Mouse (Mus musculus): ENCODE data around the gene Il20rb. TPM values are rescaled to one million over a fixed set of nuclear protein-coding genes. Genes with fewer than 3 reads are reported as not detected.

Il20rb gene
- polyA plus RNA-seq, 1 experiment = 0.04 TPM

DNA sequence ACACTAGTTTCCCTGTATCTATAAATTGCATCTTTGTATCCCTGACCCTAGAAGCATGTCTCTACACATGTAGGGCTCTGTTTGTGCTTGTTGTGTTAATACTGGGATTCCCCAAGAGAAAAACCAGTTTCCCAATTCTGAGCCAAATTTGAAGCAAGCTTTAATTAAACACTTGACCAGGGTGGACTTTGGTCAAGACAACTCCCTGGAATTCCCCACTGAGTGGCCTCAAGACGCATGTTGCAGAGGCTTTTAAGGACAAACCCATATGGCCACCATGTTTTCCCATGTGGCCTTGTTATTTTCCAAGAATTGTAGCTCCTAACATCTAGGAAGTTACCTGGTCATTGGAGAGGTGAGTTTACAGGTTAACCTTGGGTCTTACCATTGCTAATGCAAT, 12.5 kb downstream of the Il20rb start:
- Histone ChIP-seq H3K27me3 (ENCODE audit: control insufficient read depth) (no peaks in the 10 kb centered on the region), H3K9me3 (ENCODE audit: control insufficient read depth, low read length) (peaks cover 8% of the 10 kb centered on the region), H3K36me3 (ENCODE audit: control insufficient read depth) (no peaks in the 10 kb centered on the region), H3K4me1 (ENCODE audit: control insufficient read depth) (no peaks in the 10 kb centered on the region; the same call in 1 of the 2 replicates), H3K4me3 (replicated peaks) (no peak overlapping the region)
- TF ChIP-seq GATA1 (IDR thresholded peaks at IDR 0.05; ENCODE audit: low read length) (no peak), TAL1 (IDR thresholded peaks at IDR 0.05; ENCODE audit: low read length) (no peak)

DNA sequence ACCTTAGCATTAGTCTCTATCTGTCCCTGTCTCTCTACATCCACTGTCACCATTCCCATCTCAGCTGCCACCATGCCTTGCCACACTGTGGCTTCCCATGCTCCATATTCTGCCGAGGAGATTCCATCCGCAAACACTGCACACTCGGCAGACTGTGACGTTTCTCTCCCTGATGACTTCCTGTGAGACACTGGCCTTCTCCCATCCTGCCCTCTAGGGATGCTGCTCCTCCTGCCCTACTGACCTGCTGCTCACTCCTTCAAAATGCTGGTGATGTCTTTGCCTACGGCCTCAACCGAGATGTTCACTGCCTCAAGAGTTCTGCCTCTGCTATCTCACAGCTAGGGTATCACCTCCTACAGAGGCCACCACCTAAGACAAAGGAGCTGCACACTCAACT, 13.2 kb downstream of the Il20rb start:
- TF ChIP-seq TAL1 (IDR thresholded peaks at IDR 0.05; ENCODE audit: low read length) (no peak), GATA1 (IDR thresholded peaks at IDR 0.05; ENCODE audit: low read length) (no peak)
- peaks cover 8% of the 10 kb centered on the region for H3K9me3 ChIP-seq (ENCODE audit: control insufficient read depth, low read length)
- no peaks in the 10 kb centered on the region for H3K27me3 ChIP-seq (ENCODE audit: control insufficient read depth)

DNA sequence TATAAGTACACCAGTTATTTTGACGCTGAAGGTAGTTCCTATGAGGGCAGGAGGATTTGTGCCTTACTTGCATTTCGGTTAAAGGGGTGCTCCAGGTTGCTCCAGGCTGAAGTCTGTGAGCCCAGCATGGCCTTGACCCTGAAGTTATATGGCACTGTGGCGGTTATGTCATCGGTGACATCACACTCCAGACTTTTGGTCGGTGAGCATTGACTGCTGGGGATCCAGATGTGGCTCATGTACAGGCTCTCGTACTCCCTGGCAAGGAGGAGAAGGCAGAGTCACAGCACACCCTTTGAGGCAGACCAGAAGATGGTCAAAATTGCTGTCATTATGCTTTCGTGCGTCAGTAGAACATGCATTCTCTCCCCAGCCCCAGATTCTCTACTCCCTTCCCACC, 13.7 kb downstream of the Il20rb start:
- no peak for TF ChIP-seq GATA1 (IDR thresholded peaks at IDR 0.05; ENCODE audit: low read length)
- no peak for TF ChIP-seq TAL1 (IDR thresholded peaks at IDR 0.05; ENCODE audit: low read length)

More for the DNA sequence above, 13.2 kb downstream of the Il20rb start:
- H3K36me3 ChIP-seq (ENCODE audit: control insufficient read depth) = no peaks in the 10 kb centered on the region
- no peak overlapping the region for H3K4me3 ChIP-seq (replicated peaks)
- H3K4me1 ChIP-seq (ENCODE audit: control insufficient read depth) = no peaks in the 10 kb centered on the region; the same call in 1 of the 2 replicates

DNA sequence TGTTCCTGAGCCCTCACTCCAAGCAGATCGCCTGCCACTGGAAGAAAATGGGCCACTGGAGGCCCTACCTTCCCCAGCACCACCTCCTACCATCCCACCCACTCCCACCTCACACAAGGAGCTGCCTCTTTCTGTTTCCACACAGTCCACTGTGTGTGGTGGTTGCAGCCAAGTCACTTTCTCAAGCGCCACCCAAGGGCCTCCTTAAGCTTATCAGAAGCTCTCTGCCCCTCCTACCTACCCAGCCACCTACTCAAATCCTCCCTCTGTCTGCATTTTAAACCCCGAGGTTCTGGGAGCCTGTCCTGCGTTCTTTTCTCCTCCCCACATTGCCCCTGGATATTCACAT, 15.0 kb downstream of the Il20rb start:
- TF ChIP-seq GATA1 (IDR thresholded peaks at IDR 0.05; ENCODE audit: low read length) = no peak
- no peaks in the 10 kb centered on the region for H3K36me3 ChIP-seq (ENCODE audit: control insufficient read depth)
- H3K4me3 ChIP-seq (replicated peaks) = no peak overlapping the region
- H3K9me3 ChIP-seq (ENCODE audit: control insufficient read depth, low read length) = peaks cover 2% of the 10 kb centered on the region
- no peaks in the 10 kb centered on the region; the same call in 1 of the 2 replicates for H3K4me1 ChIP-seq (ENCODE audit: control insufficient read depth)
- H3K27me3 ChIP-seq (ENCODE audit: control insufficient read depth) = no peaks in the 10 kb centered on the region

More for the DNA sequence above, 13.7 kb downstream of the Il20rb start:
- Histone ChIP-seq H3K27me3 (ENCODE audit: control insufficient read depth) (no peaks in the 10 kb centered on the region), H3K36me3 (ENCODE audit: control insufficient read depth) (no peaks in the 10 kb centered on the region), H3K9me3 (ENCODE audit: control insufficient read depth, low read length) (peaks cover 8% of the 10 kb centered on the region), H3K4me1 (ENCODE audit: control insufficient read depth) (no peaks in the 10 kb centered on the region; the same call in 1 of the 2 replicates), H3K4me3 (replicated peaks) (no peak overlapping the region)

DNA sequence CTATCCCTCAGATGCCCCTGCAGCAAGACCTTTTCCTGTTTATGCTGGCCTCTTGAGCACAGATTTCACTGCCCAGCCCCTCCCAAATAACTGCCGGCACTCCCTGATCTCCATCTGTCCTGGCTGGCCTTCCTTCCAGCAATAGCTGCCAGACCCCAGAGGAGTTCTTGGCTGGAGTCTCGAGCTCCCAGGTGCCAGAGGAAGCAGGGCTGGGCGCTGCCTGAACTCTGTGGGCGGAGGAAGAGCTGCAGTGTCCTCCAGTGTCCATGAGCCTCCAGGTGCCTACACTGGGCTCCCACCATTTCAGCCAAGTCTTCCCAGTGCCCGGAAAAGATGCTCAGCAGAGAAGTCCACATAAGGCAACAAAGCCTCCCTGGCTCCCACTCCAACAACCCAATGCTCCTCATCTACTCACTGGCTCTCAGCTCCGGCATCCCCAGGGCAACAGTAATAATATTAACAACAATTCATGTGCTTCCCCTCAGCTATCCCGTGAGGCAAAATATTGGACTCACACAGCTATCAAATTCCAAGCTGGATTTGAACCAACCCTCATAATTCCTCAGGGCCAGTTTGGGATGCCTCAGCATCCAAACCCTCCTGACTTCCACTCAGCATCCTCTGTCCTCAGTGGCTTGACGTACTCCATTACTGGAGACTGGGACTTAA, 15.5 kb downstream of the Il20rb start:
- H3K4me3 ChIP-seq (replicated peaks) = no peak overlapping the region
- H3K4me1 ChIP-seq (ENCODE audit: control insufficient read depth) = no peaks in the 10 kb centered on the region; the same call in 1 of the 2 replicates
- no peaks in the 10 kb centered on the region for H3K27me3 ChIP-seq (ENCODE audit: control insufficient read depth)
- no peaks in the 10 kb centered on the region for H3K36me3 ChIP-seq (ENCODE audit: control insufficient read depth)
- H3K9me3 ChIP-seq (ENCODE audit: control insufficient read depth, low read length) = no peaks in the 10 kb centered on the region
- TF ChIP-seq GATA1 (IDR thresholded peaks at IDR 0.05; ENCODE audit: low read length) = no peak

DNA sequence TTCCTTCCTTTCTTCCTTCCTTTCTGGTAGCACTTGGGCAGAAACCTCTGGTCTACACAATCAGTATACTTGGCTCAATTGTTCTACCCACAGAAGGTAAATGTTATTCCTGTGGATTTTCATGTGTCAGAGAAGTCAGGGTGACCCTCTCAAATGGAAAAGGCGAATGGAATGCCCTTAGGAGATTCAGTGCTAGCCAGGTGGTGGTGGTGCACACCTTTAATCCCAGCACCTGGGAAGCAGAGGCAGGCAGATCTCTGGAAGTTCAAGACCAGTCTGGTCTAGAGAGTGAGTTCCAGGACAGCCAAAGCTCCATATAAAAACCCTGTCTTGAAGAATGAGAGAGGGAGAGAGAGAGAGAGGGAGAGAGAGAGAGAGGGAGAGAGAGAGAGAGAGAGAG, 16.4 kb downstream of the Il20rb start:
- H3K36me3 ChIP-seq (ENCODE audit: control insufficient read depth) = no peaks in the 10 kb centered on the region
- H3K27me3 ChIP-seq (ENCODE audit: control insufficient read depth) = no peaks in the 10 kb centered on the region
- H3K9me3 ChIP-seq (ENCODE audit: control insufficient read depth, low read length) = no peaks in the 10 kb centered on the region
- H3K4me1 ChIP-seq (ENCODE audit: control insufficient read depth) = no peaks in the 10 kb centered on the region; the same call in 1 of the 2 replicates
- TF ChIP-seq GATA1 (IDR thresholded peaks at IDR 0.05; ENCODE audit: low read length) (no peak), TAL1 (IDR thresholded peaks at IDR 0.05; ENCODE audit: low read length) (no peak)
- no peak overlapping the region for H3K4me3 ChIP-seq (replicated peaks)

DNA sequence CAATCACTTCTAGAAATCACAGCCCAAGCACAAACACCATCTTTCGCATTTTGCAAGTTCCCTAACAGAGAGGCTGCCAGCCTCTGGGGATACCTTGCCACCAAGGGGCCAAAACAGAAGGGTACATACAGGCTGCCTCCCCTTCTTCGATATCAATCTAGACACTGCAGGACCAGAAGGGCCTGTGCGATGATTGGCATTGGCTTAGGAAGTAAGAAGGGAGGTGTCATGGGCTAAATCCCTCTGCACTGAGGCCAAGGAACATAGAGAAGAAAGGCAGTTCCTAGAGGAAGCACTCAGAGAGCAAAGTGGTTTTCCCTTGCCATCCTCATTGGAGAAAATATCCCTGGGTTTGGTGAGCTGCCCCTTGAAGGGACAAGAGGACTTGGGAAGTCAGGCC, 16.9 kb downstream of the Il20rb start:
- no peaks in the 10 kb centered on the region for H3K36me3 ChIP-seq (ENCODE audit: control insufficient read depth)
- H3K9me3 ChIP-seq (ENCODE audit: control insufficient read depth, low read length) = no peaks in the 10 kb centered on the region

DNA sequence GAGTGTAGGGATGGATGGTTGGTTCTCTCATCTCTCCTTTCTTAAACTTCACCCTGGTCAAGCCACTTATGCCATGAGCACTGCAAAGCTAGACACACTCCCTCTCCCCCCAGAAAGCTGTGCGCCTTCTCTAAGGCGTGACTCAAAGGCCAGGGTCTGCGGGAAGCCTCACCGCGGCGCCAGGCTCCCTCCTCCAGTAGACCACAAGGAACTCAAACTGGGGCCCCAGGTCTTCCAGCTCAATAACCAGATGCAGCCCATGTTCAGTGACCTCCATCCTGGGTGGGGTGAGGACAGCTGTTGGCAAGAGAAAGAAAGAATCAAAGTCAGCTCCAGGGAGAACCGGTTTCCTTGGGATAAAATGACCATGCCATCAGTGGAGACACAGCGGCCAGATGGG, 18.4 kb downstream of the Il20rb start:
- no peak overlapping the region for H3K4me3 ChIP-seq (replicated peaks)
- H3K27me3 ChIP-seq (ENCODE audit: control insufficient read depth) = no peaks in the 10 kb centered on the region
- no peaks in the 10 kb centered on the region for H3K36me3 ChIP-seq (ENCODE audit: control insufficient read depth)
- no peak for TF ChIP-seq TAL1 (IDR thresholded peaks at IDR 0.05; ENCODE audit: low read length)
- no peak for TF ChIP-seq GATA1 (IDR thresholded peaks at IDR 0.05; ENCODE audit: low read length)
- H3K9me3 ChIP-seq (ENCODE audit: control insufficient read depth, low read length) = no peaks in the 10 kb centered on the region
- no peaks in the 10 kb centered on the region; the same call in 1 of the 2 replicates for H3K4me1 ChIP-seq (ENCODE audit: control insufficient read depth)

More for the DNA sequence above, 16.9 kb downstream of the Il20rb start:
- H3K4me1 ChIP-seq (ENCODE audit: control insufficient read depth) = no peaks in the 10 kb centered on the region; the same call in 1 of the 2 replicates
- no peak overlapping the region for H3K4me3 ChIP-seq (replicated peaks)
- no peaks in the 10 kb centered on the region for H3K27me3 ChIP-seq (ENCODE audit: control insufficient read depth)
- no peak for TF ChIP-seq TAL1 (IDR thresholded peaks at IDR 0.05; ENCODE audit: low read length)
- TF ChIP-seq GATA1 (IDR thresholded peaks at IDR 0.05; ENCODE audit: low read length) = no peak

DNA sequence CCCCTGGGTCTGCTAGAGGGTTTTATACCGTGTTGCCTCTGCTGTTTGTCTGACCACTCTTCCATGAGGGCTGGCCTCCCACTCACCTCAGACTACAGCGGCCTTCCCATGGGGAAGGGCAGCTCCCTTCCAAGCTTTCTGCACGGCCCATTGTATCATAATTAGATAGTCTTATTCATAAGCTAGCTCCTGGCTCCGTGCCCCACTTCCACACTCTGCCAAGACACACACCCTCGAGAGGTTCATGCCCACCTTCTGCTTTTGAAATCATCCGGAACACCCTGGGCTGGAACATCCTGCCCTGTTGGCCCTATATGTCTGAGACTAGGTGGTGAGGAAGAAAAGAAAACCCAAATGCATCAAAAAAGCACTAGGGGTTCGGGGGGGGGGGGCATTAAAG, 18.9 kb downstream of the Il20rb start:
- Histone ChIP-seq H3K36me3 (ENCODE audit: control insufficient read depth) (no peaks in the 10 kb centered on the region), H3K4me3 (replicated peaks) (no peak overlapping the region), H3K9me3 (ENCODE audit: control insufficient read depth, low read length) (no peaks in the 10 kb centered on the region), H3K4me1 (ENCODE audit: control insufficient read depth) (no peaks in the 10 kb centered on the region; the same call in 1 of the 2 replicates), H3K27me3 (ENCODE audit: control insufficient read depth) (no peaks in the 10 kb centered on the region)
- TF ChIP-seq TAL1 (IDR thresholded peaks at IDR 0.05; ENCODE audit: low read length) (no peak), GATA1 (IDR thresholded peaks at IDR 0.05; ENCODE audit: low read length) (no peak)

DNA sequence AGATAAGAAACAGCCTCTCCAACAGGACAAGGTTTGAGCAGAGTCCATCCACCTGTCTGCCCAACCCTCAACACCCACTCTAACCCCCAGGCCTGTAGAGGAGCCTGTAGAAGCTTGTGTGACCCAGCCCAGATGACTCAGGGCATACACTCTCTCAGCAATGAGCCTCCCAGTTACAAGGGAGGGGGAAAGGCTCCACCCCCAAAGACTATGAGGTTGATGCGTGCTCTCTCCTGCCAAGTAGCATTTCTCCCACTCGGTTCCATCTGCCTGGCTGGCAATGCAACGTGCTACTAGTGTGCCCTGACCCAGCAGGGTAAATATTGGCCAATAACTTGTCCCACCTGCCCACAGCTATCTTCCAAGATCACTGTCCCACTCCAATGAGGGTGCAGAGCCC, 19.8 kb downstream of the Il20rb start:
- H3K4me1 ChIP-seq (ENCODE audit: control insufficient read depth) = no peaks in the 10 kb centered on the region; the same call in 1 of the 2 replicates
- H3K4me3 ChIP-seq (replicated peaks) = no peak overlapping the region
- H3K36me3 ChIP-seq (ENCODE audit: control insufficient read depth) = no peaks in the 10 kb centered on the region
- no peaks in the 10 kb centered on the region for H3K27me3 ChIP-seq (ENCODE audit: control insufficient read depth)
- H3K9me3 ChIP-seq (ENCODE audit: control insufficient read depth, low read length) = no peaks in the 10 kb centered on the region
- TF ChIP-seq TAL1 (IDR thresholded peaks at IDR 0.05; ENCODE audit: low read length) (no peak), GATA1 (IDR thresholded peaks at IDR 0.05; ENCODE audit: low read length) (no peak)
